Mouse (Mus musculus): Measurements from ENCODE around the gene Slc25a17. TPM values are rescaled to one million over a fixed set of nuclear protein-coding genes. Genes with fewer than 3 reads are reported as not detected.

Gene Slc25a17
- polyA plus RNA-seq, 1 experiment, result 13.7 TPM

DNA sequence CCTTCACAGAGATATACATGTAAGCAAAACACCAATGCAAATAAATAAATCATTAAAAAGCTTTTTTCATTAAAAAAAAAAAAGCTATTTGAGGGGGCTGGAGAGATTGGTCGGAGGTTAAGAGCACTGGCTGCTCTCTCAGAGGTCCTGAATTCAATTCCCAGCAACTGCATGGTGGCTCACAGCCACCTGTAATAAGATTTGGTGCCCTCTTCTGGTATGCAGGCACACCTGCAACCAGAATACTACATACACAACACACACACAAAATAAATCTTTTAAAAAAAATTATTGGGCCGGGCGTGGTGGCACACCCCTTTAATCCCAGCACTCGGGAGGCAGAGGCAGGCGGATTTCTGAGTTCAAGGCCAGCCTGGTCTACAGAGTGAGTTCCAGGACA lies 25.7 kb upstream of the Slc25a17 start:
- TF ChIP-seq POLR2A (IDR thresholded peaks at IDR 0.05; ENCODE audit: borderline replicate concordance, control insufficient read depth, low read depth, low read length) (no peak), CTCF (IDR thresholded peaks at IDR 0.05; ENCODE audit: control insufficient read depth, insufficient read depth, low read length) (peak; percentile 22; the same call in 1 of the 2 replicates)
- H3K4me3 ChIP-seq (replicated peaks; ENCODE audit: control insufficient read depth, low read depth, low read length), result no peak overlapping the region
- H3K4me1 ChIP-seq (ENCODE audit: control insufficient read depth, insufficient read depth, low read length), result no peaks in the 10 kb centered on the region
- WGBS, result 89% methylated on average over 5 of the region's 5 CpGs
- no peak overlapping the region for H3K27ac ChIP-seq (ENCODE audit: control insufficient read depth, insufficient read depth, low read depth, low read length, poor library complexity)

DNA sequence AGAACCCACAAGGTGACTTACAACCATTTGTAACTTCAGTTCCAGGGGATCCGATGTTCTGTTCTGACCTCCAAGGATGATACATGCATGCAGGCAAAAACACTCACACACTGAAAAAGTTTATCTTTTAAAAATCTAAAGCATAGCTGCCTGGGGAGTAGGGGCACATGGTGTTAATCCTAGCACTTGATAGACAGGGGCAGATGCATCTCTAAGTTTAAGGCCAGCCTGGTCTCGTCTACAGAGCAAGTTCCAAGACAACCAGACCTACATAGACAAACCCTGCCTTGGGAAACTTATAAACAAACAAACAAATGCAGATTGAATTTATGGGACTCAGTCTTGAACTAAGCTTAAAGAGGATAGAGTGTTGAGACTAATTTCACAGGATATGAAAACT lies 18.2 kb upstream of the Slc25a17 start:
- TF ChIP-seq POLR2A (IDR thresholded peaks at IDR 0.05; ENCODE audit: borderline replicate concordance, control insufficient read depth, low read depth, low read length) (no peak), CTCF (IDR thresholded peaks at IDR 0.05; ENCODE audit: control insufficient read depth, insufficient read depth, low read length) (no peak)
- 79% methylated on average over 2 of the region's 2 CpGs for WGBS

DNA sequence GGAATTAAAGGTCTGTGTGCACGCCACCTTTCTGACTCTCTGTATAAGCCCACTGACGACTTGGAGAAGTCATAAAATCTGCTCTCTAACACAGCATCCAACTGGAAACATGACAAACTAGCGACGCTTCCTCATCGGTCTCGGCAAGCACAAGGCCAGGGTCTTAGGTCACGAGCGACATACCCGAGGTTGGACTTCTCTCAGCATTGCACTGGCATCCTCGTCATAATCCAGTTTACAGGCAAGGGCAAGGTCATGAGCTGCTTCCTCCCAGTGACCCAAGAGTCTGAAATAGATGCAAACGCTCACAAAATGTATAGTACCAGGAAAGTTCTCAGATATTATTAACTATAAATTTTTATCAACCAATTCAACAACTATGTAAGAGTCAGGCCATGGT lies 14.0 kb upstream of the Slc25a17 start:
- no peak overlapping the region for H3K27ac ChIP-seq (ENCODE audit: control insufficient read depth, insufficient read depth, low read depth, low read length, poor library complexity)
- no peak overlapping the region for H3K4me3 ChIP-seq (replicated peaks; ENCODE audit: control insufficient read depth, low read depth, low read length)
- TF ChIP-seq CTCF (IDR thresholded peaks at IDR 0.05; ENCODE audit: control insufficient read depth, insufficient read depth, low read length), result no peak
- no peak for TF ChIP-seq POLR2A (IDR thresholded peaks at IDR 0.05; ENCODE audit: borderline replicate concordance, control insufficient read depth, low read depth, low read length)
- H3K4me1 ChIP-seq (ENCODE audit: control insufficient read depth, insufficient read depth, low read length), result no peaks in the 10 kb centered on the region
- WGBS, result 90% methylated on average over 11 of the region's 11 CpGs

More for the DNA sequence above, 18.2 kb upstream of the Slc25a17 start:
- H3K27ac ChIP-seq (ENCODE audit: control insufficient read depth, insufficient read depth, low read depth, low read length, poor library complexity), result no peak overlapping the region
- no peak overlapping the region for H3K4me3 ChIP-seq (replicated peaks; ENCODE audit: control insufficient read depth, low read depth, low read length)
- H3K4me1 ChIP-seq (ENCODE audit: control insufficient read depth, insufficient read depth, low read length), result no peaks in the 10 kb centered on the region

DNA sequence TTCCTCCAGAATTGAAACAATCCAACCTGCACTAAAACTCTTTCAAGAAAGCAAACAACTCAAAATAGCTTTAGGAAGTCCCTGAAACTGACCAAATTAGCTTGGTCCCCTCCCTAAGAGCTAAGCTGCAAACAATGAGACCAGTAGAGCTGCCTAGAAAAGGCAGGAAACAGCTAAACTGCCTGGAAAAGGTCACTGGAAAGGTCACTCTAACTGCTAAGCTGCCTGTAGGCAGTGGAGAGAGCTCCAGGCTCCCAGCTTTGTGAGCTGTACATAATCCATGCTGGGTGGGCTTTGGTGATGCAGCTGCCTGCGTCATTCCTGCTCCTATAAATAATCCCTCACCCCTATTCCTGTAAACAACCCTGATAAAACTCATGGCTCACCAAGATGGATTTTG lies 9.7 kb upstream of the Slc25a17 start:
- Histone ChIP-seq H3K4me1 (ENCODE audit: control insufficient read depth, insufficient read depth, low read length) (no peaks in the 10 kb centered on the region), H3K27ac (ENCODE audit: control insufficient read depth, insufficient read depth, low read depth, low read length, poor library complexity) (no peak overlapping the region), H3K4me3 (replicated peaks; ENCODE audit: control insufficient read depth, low read depth, low read length) (no peak overlapping the region)
- TF ChIP-seq POLR2A (IDR thresholded peaks at IDR 0.05; ENCODE audit: borderline replicate concordance, control insufficient read depth, low read depth, low read length) (no peak), CTCF (IDR thresholded peaks at IDR 0.05; ENCODE audit: control insufficient read depth, insufficient read depth, low read length) (no peak)
- 81% methylated on average over 1 of the region's 1 CpGs for WGBS

DNA sequence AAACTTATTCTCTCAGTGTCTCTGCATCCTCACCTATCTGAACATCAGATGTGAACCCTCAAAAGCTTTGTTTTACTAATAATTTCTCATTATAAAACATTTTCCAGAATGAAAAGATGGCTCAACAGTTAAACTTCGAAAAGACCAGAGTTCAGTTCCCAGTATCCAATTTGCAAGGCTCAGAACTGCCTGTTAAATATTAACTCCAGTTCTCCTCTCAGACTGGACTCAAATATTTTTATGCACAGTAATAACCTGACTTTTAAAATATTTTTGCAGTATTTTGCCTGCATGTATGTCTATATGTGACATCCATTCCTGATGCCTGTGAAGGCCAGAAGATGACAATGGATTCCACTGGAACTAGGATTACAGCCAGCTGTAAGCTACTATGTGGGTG lies 8.0 kb upstream of the Slc25a17 start:
- H3K4me3 ChIP-seq (replicated peaks; ENCODE audit: control insufficient read depth, low read depth, low read length), result no peak overlapping the region
- no peak overlapping the region for H3K27ac ChIP-seq (ENCODE audit: control insufficient read depth, insufficient read depth, low read depth, low read length, poor library complexity)
- WGBS, result 85% methylated on average over 1 of the region's 1 CpGs
- TF ChIP-seq POLR2A (IDR thresholded peaks at IDR 0.05; ENCODE audit: borderline replicate concordance, control insufficient read depth, low read depth, low read length) (no peak), CTCF (IDR thresholded peaks at IDR 0.05; ENCODE audit: control insufficient read depth, insufficient read depth, low read length) (no peak)
- no peaks in the 10 kb centered on the region for H3K4me1 ChIP-seq (ENCODE audit: control insufficient read depth, insufficient read depth, low read length)

DNA sequence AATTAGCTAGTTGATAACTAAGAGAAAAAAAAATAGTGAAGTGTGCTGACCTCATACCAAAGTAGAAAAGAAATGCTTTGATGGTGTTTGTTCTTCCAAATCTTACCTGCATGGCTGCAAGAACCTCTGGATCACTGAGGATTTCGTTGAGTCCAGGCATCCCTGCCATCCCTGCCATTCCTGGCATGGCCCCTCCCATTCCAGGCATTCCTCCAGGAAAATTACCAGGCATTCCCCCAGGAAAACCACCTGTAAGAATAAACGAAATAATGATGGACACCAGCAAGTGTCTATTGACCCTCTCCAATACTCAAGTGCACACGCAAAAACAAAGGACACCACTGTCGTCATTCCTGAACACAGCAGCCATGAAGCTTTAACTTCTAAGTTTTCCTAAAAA lies 5.6 kb upstream of the Slc25a17 start:
- Histone ChIP-seq H3K4me1 (ENCODE audit: control insufficient read depth, insufficient read depth, low read length) (no peaks in the 10 kb centered on the region), H3K4me3 (replicated peaks; ENCODE audit: control insufficient read depth, low read depth, low read length) (no peak overlapping the region), H3K27ac (ENCODE audit: control insufficient read depth, insufficient read depth, low read depth, low read length, poor library complexity) (no peak overlapping the region)
- 85% methylated on average over 4 of the region's 4 CpGs for WGBS
- TF ChIP-seq CTCF (IDR thresholded peaks at IDR 0.05; ENCODE audit: control insufficient read depth, insufficient read depth, low read length), result no peak
- TF ChIP-seq POLR2A (IDR thresholded peaks at IDR 0.05; ENCODE audit: borderline replicate concordance, control insufficient read depth, low read depth, low read length), result no peak

DNA sequence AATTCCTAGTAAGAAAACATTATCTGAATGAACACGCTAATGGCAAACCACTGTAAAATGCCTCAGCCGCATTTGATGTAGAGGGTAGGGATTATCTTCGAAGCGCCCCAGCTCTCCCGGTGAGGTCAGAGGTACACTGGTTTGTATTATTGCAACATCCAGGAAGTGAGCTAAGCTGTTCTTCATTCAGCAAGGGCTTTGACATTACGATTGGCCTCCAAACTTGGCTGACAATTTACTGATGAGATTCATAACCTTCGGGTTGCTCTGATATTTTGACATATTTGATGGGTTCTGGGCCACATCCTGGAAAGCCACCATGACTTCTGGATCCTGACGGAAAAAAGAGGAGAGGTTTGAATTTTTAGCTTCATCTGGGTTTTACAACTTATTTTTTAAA lies 4.6 kb upstream of the Slc25a17 start:
- no peaks in the 10 kb centered on the region; the same call in 1 of the 2 replicates for H3K4me1 ChIP-seq (ENCODE audit: control insufficient read depth, insufficient read depth, low read length)
- 58% methylated on average over 8 of the region's 8 CpGs for WGBS
- H3K27ac ChIP-seq (ENCODE audit: control insufficient read depth, insufficient read depth, low read depth, low read length, poor library complexity), result no peak overlapping the region
- no peak overlapping the region for H3K4me3 ChIP-seq (replicated peaks; ENCODE audit: control insufficient read depth, low read depth, low read length)
- TF ChIP-seq CTCF (IDR thresholded peaks at IDR 0.05; ENCODE audit: control insufficient read depth, insufficient read depth, low read length) (no peak), POLR2A (IDR thresholded peaks at IDR 0.05; ENCODE audit: borderline replicate concordance, control insufficient read depth, low read depth, low read length) (no peak)

DNA sequence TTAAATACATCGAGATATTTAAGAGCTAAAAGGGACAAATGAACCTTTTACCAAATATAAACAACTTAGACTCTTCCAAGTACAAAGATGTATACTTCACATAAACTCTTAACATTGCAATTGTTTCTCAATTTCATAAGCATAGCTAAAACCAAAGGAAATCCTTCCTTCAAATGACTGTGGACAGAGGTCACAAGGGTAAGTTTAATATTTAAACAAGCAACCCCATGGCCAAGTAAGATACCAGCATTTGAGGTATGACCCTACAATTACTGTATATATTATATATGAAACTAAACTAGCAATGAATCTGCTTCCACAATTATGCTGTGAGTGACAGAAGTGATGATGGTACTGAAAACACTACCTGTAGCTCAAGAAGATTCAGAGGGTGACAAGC lies 3.7 kb upstream of the Slc25a17 start:
- H3K4me3 ChIP-seq (replicated peaks; ENCODE audit: control insufficient read depth, low read depth, low read length), result no peak overlapping the region
- no peak for TF ChIP-seq POLR2A (IDR thresholded peaks at IDR 0.05; ENCODE audit: borderline replicate concordance, control insufficient read depth, low read depth, low read length)
- 75% methylated on average over 1 of the region's 1 CpGs for WGBS
- no peak overlapping the region for H3K27ac ChIP-seq (ENCODE audit: control insufficient read depth, insufficient read depth, low read depth, low read length, poor library complexity)
- H3K4me1 ChIP-seq (ENCODE audit: control insufficient read depth, insufficient read depth, low read length), result peaks cover 1% of the 10 kb centered on the region; the same call in 1 of the 2 replicates

DNA sequence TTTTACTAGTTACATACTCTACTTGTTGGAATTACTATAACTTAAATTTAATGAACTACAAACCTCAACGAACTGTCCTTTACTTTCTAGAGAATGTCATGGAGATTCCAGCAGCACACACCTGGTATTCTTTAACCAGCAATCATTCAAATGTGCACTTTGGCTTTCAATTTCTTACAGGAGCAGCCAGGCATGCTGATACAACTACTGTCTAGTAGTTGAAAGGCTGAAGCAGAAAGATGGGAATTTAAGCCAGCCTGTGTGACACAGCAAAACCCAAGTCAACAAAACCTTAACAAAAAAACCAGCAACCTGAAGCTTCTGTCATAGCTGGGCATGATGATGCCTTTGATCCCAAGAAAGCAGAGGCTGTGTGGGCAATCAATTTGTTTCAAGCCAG lies 1.9 kb upstream of the Slc25a17 start:
- WGBS, result 86% methylated on average over 1 of the region's 1 CpGs
- no peak overlapping the region for H3K4me3 ChIP-seq (replicated peaks; ENCODE audit: control insufficient read depth, low read depth, low read length)
- H3K4me1 ChIP-seq (ENCODE audit: control insufficient read depth, insufficient read depth, low read length), result peaks cover 1% of the 10 kb centered on the region; the same call in 1 of the 2 replicates
- H3K27ac ChIP-seq (ENCODE audit: control insufficient read depth, insufficient read depth, low read depth, low read length, poor library complexity), result no peak overlapping the region
- TF ChIP-seq POLR2A (IDR thresholded peaks at IDR 0.05; ENCODE audit: borderline replicate concordance, control insufficient read depth, low read depth, low read length), result no peak
